Mouse (Mus musculus) naive thymus-derived CD4-positive, alpha-beta T cell, adult 2 months (primary cell): Measurements from ENCODE around the gene Carhsp1.

Experiments used
- DNase-seq: peaks from one replicate; pipeline ENCODE4 v3.0.0-alpha.2; 2011; ENCODE audit warnings: low read depth

Gene Carhsp1

GRCm38 (mm10) chr16:8671551-8672349, at the start of gene Carhsp1:
Gene Carhsp1 (minus strand): TSS chr16:8672155.
- DNase-seq: peak; percentile 87

GRCm38 (mm10) chr16:8720447-8720846, 48.5 kb upstream of the Carhsp1 start:
- no peak for DNase-seq

GRCm38 (mm10) chr16:8717744-8718143, 45.8 kb upstream of the Carhsp1 start:
- DNase-seq: peak; percentile 57

- DNase-seq: no peak
Measured at GRCm38 (mm10) chr16:8716300-8716699, 44.3 kb upstream of the Carhsp1 start.

- no peak for DNase-seq
Measured at GRCm38 (mm10) chr16:8715513-8716080, 43.6 kb upstream of the Carhsp1 start.

- DNase-seq: no peak
Measured at GRCm38 (mm10) chr16:8714851-8715250, 42.9 kb upstream of the Carhsp1 start.

- DNase-seq: no peak
Measured at GRCm38 (mm10) chr16:8711998-8712397, 40.0 kb upstream of the Carhsp1 start.

- no peak for DNase-seq
Measured at GRCm38 (mm10) chr16:8700586-8700985, 28.6 kb upstream of the Carhsp1 start.

- DNase-seq: no peak
Measured at GRCm38 (mm10) chr16:8699556-8699955, 27.6 kb upstream of the Carhsp1 start.

GRCm38 (mm10) chr16:8691206-8691605, 19.3 kb upstream of the Carhsp1 start:
- DNase-seq: no peak

- DNase-seq: no peak
Measured at GRCm38 (mm10) chr16:8689979-8690656, 18.2 kb upstream of the Carhsp1 start.

GRCm38 (mm10) chr16:8687559-8688112, 15.7 kb upstream of the Carhsp1 start:
- no peak for DNase-seq

GRCm38 (mm10) chr16:8686871-8687535, 15.0 kb upstream of the Carhsp1 start:
- no peak for DNase-seq

- peak; percentile 87 for DNase-seq
Measured at GRCm38 (mm10) chr16:8686121-8686870, 14.3 kb upstream of the Carhsp1 start.

- no peak for DNase-seq
Measured at GRCm38 (mm10) chr16:8685087-8685486, 13.1 kb upstream of the Carhsp1 start.

- DNase-seq: no peak
Measured at GRCm38 (mm10) chr16:8680470-8680869, 8.5 kb upstream of the Carhsp1 start, which contains the start of gene Gm5767. Gene Gm5767 (plus strand): TSS chr16:8680770.

GRCm38 (mm10) chr16:8679780-8680179, 7.8 kb upstream of the Carhsp1 start:
- DNase-seq: no peak

GRCm38 (mm10) chr16:8678676-8679075, 6.7 kb upstream of the Carhsp1 start:
- no peak for DNase-seq

- no peak for DNase-seq
Measured at GRCm38 (mm10) chr16:8678035-8678434, 6.1 kb upstream of the Carhsp1 start.

GRCm38 (mm10) chr16:8676800-8677199, 4.8 kb upstream of the Carhsp1 start:
- DNase-seq: peak; percentile 72

- no peak for DNase-seq
Measured at GRCm38 (mm10) chr16:8676228-8676627, 4.3 kb upstream of the Carhsp1 start.
